Mouse (Mus musculus) v-Abl transformed pro-B cells (cell line): ENCODE measurements at regions not wholly inside any gene's neighbourhood (a gene's known extent, or its start where the extent isn't known, plus 50 kb on each side); places are given as distances from the start of the nearest gene placed in this dataset.

Source experiments
- in situ Hi-C, 2 experiments: fragments of 400-800 bp; cut with MboI; formaldehyde crosslinking; loops; one replicate each; pipeline ENCODE4 v1.15.1; 2025; ENCODE audit not compliant: unreplicated experiment in 2 of 2

GRCm38 (mm10) chr16:72152920-72153319, 155.2 kb upstream of the Robo1 start:
- in situ Hi-C loops, result no loop called here

GRCm38 (mm10) chr16:72157913-72158312, 150.2 kb upstream of the Robo1 start:
- in situ Hi-C loops, result no loop called here

GRCm38 (mm10) chr16:72159411-72159810, 148.7 kb upstream of the Robo1 start:
- in situ Hi-C loops, result no loop called here

GRCm38 (mm10) chr16:72175727-72176126, 132.4 kb upstream of the Robo1 start:
- in situ Hi-C loops, result no loop called here

- in situ Hi-C loops, result no loop called here
These were observed 113.8 kb upstream of the Robo1 start for GRCm38 (mm10) chr16:72194320-72194719.

- in situ Hi-C loops, result loop anchor here (5.0 to 10.0 kb wide), 2 partner anchors 759 to 762 kb away; no protein-coding TSS in a partner anchor
These were observed 92.6 kb upstream of the Robo1 start for GRCm38 (mm10) chr16:72215360-72216013.

- in situ Hi-C loops, result loop anchor here (5.0 to 10.0 kb wide), 2 partner anchors 757 to 759 kb away; no protein-coding TSS in a partner anchor
These were observed 90.1 kb upstream of the Robo1 start for GRCm38 (mm10) chr16:72218021-72218420.

- in situ Hi-C loops, result no loop called here
These were observed 86.1 kb upstream of the Robo1 start for GRCm38 (mm10) chr16:72221912-72222502.

GRCm38 (mm10) chr16:72223860-72224259, 84.2 kb upstream of the Robo1 start:
- in situ Hi-C loops, result no loop called here

GRCm38 (mm10) chr16:72225157-72225880, 82.8 kb upstream of the Robo1 start:
- in situ Hi-C loops, result no loop called here

GRCm38 (mm10) chr16:72234366-72234765, 73.7 kb upstream of the Robo1 start:
- in situ Hi-C loops, result no loop called here

- in situ Hi-C loops, result no loop called here
These were observed 68.5 kb upstream of the Robo1 start for GRCm38 (mm10) chr16:72239631-72240030.

- in situ Hi-C loops, result no loop called here
These were observed 51.7 kb upstream of the Robo1 start for GRCm38 (mm10) chr16:72256388-72256787.
